Mouse (Mus musculus) MEL (cell line): ENCODE results near the gene Peli1. TPM values are rescaled to one million over a fixed set of nuclear protein-coding genes. Genes with fewer than 3 reads are reported as not detected.

ENCODE experiments used
- DNase-seq: peaks from one replicate; pipeline ENCODE4 v3.0.0; 2011; ENCODE audit warnings: low read depth, low spot score
- H3K27ac ChIP-seq: 2 replicates; pipeline ENCODE4 v1.5.1; 2012; ENCODE audit warnings: low read depth, mild to moderate bottlenecking, control low read depth, low read length, moderate library complexity; ENCODE audit not compliant: control insufficient read depth
- H3K27me3 ChIP-seq, 2 experiments: fragments of 150-350 bp in 1 of 2; sonication (generic) in 1 of 2; 2 replicates each; pipeline ENCODE4 v1.6.1; 2012; ENCODE audit warnings: low read length in 2 of 2, mild to moderate bottlenecking in 2 of 2, improper control_type of control experiment in 1 of 2, moderate library complexity in 1 of 2; ENCODE audit not compliant: insufficient read depth in 2 of 2, control insufficient read depth in 1 of 2
- H3K36me3 ChIP-seq, 2 experiments: 2 replicates each; pipeline ENCODE4 v1.6.1; 2012 to 2014; ENCODE audit warnings: low read length in 2 of 2, improper control_type of control experiment in 1 of 2, inconsistent platforms in 1 of 2, mild to moderate bottlenecking in 1 of 2; ENCODE audit not compliant: insufficient read depth in 2 of 2, control insufficient read depth in 1 of 2
- H3K4me1 ChIP-seq, 2 experiments: fragments of 150-350 bp in 1 of 2; sonication (generic) in 1 of 2; 2 replicates each; pipeline ENCODE4 v1.6.1; 2012; ENCODE audit warnings: low read length in 2 of 2, improper control_type of control experiment in 1 of 2, mild to moderate bottlenecking in 1 of 2; ENCODE audit not compliant: insufficient read depth in 2 of 2, control insufficient read depth in 1 of 2
- H3K4me3 ChIP-seq, 2 experiments: fragments of 150-350 bp in 1 of 2; sonication (generic) in 1 of 2; 2 replicates each; pipeline ENCODE4 v1.5.1; 2012; ENCODE audit warnings: low read depth in 2 of 2, low read length in 2 of 2, mild to moderate bottlenecking in 2 of 2, moderate library complexity in 2 of 2, control low read depth in 1 of 2, improper control_type of control experiment in 1 of 2; ENCODE audit not compliant: control insufficient read depth in 1 of 2, insufficient read depth in 1 of 2
- H3K79me2 ChIP-seq: 2 replicates; pipeline ENCODE4 v1.6.1; 2012; ENCODE audit warnings: mild to moderate bottlenecking, low read length, moderate library complexity; ENCODE audit not compliant: control insufficient read depth, poor library complexity, insufficient read depth
- H3K9ac ChIP-seq: 2 replicates; pipeline ENCODE4 v1.6.1; 2012; ENCODE audit warnings: low read depth, mild to moderate bottlenecking, control low read depth, low read length, moderate library complexity; ENCODE audit not compliant: control insufficient read depth, poor library complexity, severe bottlenecking
- H3K9me3 ChIP-seq: fragments of 150-350 bp; sonication (generic); replicated peaks from 2 replicates; pipeline ENCODE4 v1.6.1; 2012; ENCODE audit warnings: mild to moderate bottlenecking, low read length, improper control_type of control experiment, moderate library complexity; ENCODE audit not compliant: insufficient read depth
- CHD1 ChIP-seq: IDR thresholded peaks from 2 replicates; pipeline ENCODE4 v1.6.1; 2012; ENCODE audit warnings: low read depth, mild to moderate bottlenecking, inconsistent platforms, low read length, improper control_type of control experiment
- CTCF ChIP-seq, 3 experiments: IDR thresholded peaks in 2 of 3; conservative IDR thresholded peaks in 1 of 3; 2 replicates each; pipeline ENCODE4 v1.5.1; 2011 to 2012; ENCODE audit warnings: low read length in 3 of 3, low read depth in 2 of 3, mild to moderate bottlenecking in 2 of 3, improper control_type of control experiment in 1 of 3, inconsistent platforms in 1 of 3, mixed read lengths in 1 of 3, moderate library complexity in 1 of 3; ENCODE audit not compliant: control insufficient read depth in 1 of 3, insufficient read depth in 1 of 3, poor library complexity in 1 of 3, severe bottlenecking in 1 of 3
- ELF1 ChIP-seq: IDR thresholded peaks from 2 replicates; pipeline ENCODE4 v1.6.1; 2014; ENCODE audit warnings: low read depth, mild to moderate bottlenecking, inconsistent platforms, low read length, improper control_type of control experiment, moderate library complexity
- GATA1 ChIP-seq: IDR thresholded peaks from 2 replicates; pipeline ENCODE4 v1.6.1; 2011; ENCODE audit warnings: low read depth, low read length, improper control_type of control experiment
- HCFC1 ChIP-seq: IDR thresholded peaks from 2 replicates; pipeline ENCODE4 v1.6.1; 2012; ENCODE audit warnings: low read depth, mild to moderate bottlenecking, inconsistent platforms, low read length, improper control_type of control experiment, moderate library complexity
- MYB ChIP-seq: IDR thresholded peaks from 2 replicates; pipeline ENCODE4 v1.6.1; 2011; ENCODE audit warnings: mild to moderate bottlenecking, low read depth, low read length, improper control_type of control experiment
- MYC ChIP-seq: IDR thresholded peaks from 2 replicates; pipeline ENCODE4 v1.6.1; 2011; ENCODE audit warnings: low read depth, mild to moderate bottlenecking, low read length, improper control_type of control experiment, moderate library complexity
- NELFE ChIP-seq: IDR thresholded peaks from 2 replicates; pipeline ENCODE4 v1.6.1; 2011; ENCODE audit warnings: low read depth, low read length, improper control_type of control experiment
- NRF1 ChIP-seq: IDR thresholded peaks from 2 replicates; pipeline ENCODE4 v1.6.1; 2014; ENCODE audit warnings: low read depth, mild to moderate bottlenecking, inconsistent platforms, low read length, improper control_type of control experiment, moderate library complexity; ENCODE audit not compliant: poor library complexity, insufficient read depth, severe bottlenecking
- POLR2A ChIP-seq, 2 experiments: IDR thresholded peaks; 2 replicates each; pipeline ENCODE4 v1.6.1; 2011 to 2012; ENCODE audit warnings: low read length in 2 of 2, mild to moderate bottlenecking in 2 of 2, control low read depth in 1 of 2, improper control_type of control experiment in 1 of 2, low read depth in 1 of 2, moderate library complexity in 1 of 2; ENCODE audit not compliant: control insufficient read depth in 1 of 2, insufficient read depth in 1 of 2, poor library complexity in 1 of 2
- RAD21 ChIP-seq: IDR thresholded peaks from 2 replicates; pipeline ENCODE4 v1.6.1; 2011; ENCODE audit warnings: mild to moderate bottlenecking, low read depth, low read length, improper control_type of control experiment
- TCF12 ChIP-seq: IDR thresholded peaks from 2 replicates; pipeline ENCODE4 v1.6.1; 2014; ENCODE audit warnings: low read depth, mild to moderate bottlenecking, inconsistent platforms, low read length, improper control_type of control experiment, moderate library complexity
- USF1 ChIP-seq: IDR thresholded peaks from 2 replicates; pipeline ENCODE4 v1.6.1; 2014; ENCODE audit warnings: low read depth, mild to moderate bottlenecking, inconsistent platforms, low read length, improper control_type of control experiment, moderate library complexity
- USF2 ChIP-seq, 2 experiments: IDR thresholded peaks; 2 replicates each; pipeline ENCODE4 v1.6.1; 2011 to 2012; ENCODE audit warnings: improper control_type of control experiment in 2 of 2, low read length in 2 of 2, borderline replicate concordance in 1 of 2, inconsistent platforms in 1 of 2, low read depth in 1 of 2, mild to moderate bottlenecking in 1 of 2; ENCODE audit not compliant: insufficient read depth in 1 of 2
- ZKSCAN1 ChIP-seq: IDR thresholded peaks from 2 replicates; pipeline ENCODE4 v1.6.1; 2012; ENCODE audit warnings: low read depth, mild to moderate bottlenecking, inconsistent platforms, low read length, improper control_type of control experiment, moderate library complexity
- ZMIZ1 ChIP-seq: IDR thresholded peaks from 2 replicates; pipeline ENCODE4 v1.6.1; 2012; ENCODE audit warnings: low read depth, mild to moderate bottlenecking, inconsistent platforms, low read length, improper control_type of control experiment, moderate library complexity
- polyA plus RNA-seq, 2 experiments: library from polyadenylated mRNA; stranded (reverse) in 1 of 2; unstranded in 1 of 2; fragments of >175 nt in 1 of 2; fragments of >200 nt in 1 of 2; gene quantifications; 2 replicates each; pipeline versions ENCODE4 v1.2.1 to v1.2.4; 2012; ENCODE audit warnings: low replicate concordance in 2 of 2, low read depth in 1 of 2; ENCODE audit not compliant: insufficient read length in 2 of 2, insufficient read depth in 1 of 2, missing spikeins in 1 of 2
- total RNA-seq: library from RNA; depleted of rRNA; stranded (reverse); fragments of 300-350 nt; gene quantifications from 2 replicates; pipeline ENCODE4 v1.2.3, GENCODE M21; 2012

The Peli1 gene
- total and polyA plus RNA-seq, 3 experiments, result 7.5 to 11.6 TPM; not detected in 1

- Histone ChIP-seq H3K4me3 (no peak overlapping the region), H3K9ac (no peak overlapping the region), H3K27ac (no peak overlapping the region), H3K9me3 (no peaks in the 10 kb centered on the region), H3K27me3 (no peaks in the 10 kb centered on the region), H3K79me2 (no peaks in the 10 kb centered on the region), H3K4me1 (no peaks in the 10 kb centered on the region; a peak in 1 of 4 replicates), H3K36me3 (peaks cover 4 to 13% of the 10 kb centered on the region in 2 experiments; a peak in 3 of 4 replicates)
- DNase-seq, result no peak
- TF ChIP-seq NELFE (no peak), GATA1 (peak; percentile 8; the same call in 1 of the 2 replicates)
Measured at GRCm38 (mm10) chr11:21141755-21142154, 50.7 kb downstream of the Peli1 start.

DNA sequence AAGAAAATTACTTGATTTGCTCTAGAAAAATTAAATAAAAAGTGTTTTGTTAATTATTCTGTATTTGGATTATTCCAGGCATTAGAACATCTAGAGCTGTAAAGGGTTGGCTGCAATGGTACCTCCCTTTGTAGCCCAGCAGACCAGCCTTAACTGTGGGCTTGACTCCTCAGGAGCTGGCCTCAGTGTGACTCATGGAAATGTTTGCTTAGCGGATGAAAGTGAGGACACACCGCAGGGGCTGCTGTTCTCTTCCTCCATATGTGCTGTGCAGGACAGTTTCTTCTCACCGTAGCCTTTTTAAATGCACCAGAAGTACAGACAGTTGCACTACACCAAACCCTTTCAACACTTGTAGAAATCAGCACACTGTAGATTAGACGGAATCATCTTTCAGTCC, 58.4 kb downstream of the Peli1 start:
- Histone ChIP-seq H3K4me1 (no peaks in the 10 kb centered on the region), H3K27me3 (no peaks in the 10 kb centered on the region), H3K36me3 (peaks cover 0 to 3% of the 10 kb centered on the region in 2 experiments; a peak in 2 of 4 replicates), H3K27ac (no peak overlapping the region), H3K9ac (no peak overlapping the region), H3K79me2 (no peaks in the 10 kb centered on the region)
- TF ChIP-seq MYB, result no peak
- TF ChIP-seq RAD21, result no peak
- TF ChIP-seq USF2 (IDR thresholded peaks at IDR 0.05; ENCODE audit: borderline replicate concordance in 1 of 2, insufficient read depth in 1 of 2, low read depth in 1 of 2, low read length in 2 of 2), result no peak
- no peak for TF ChIP-seq NRF1
- no peak for TF ChIP-seq ELF1
- TF ChIP-seq ZKSCAN1, result no peak
- TF ChIP-seq CTCF (IDR thresholded peaks at IDR 0.05 in 2 of 3, conservative IDR thresholded peaks at IDR 0.05 in 1 of 3; ENCODE audit: control insufficient read depth in 1 of 3, insufficient read depth in 1 of 3, low read depth in 2 of 3, low read length in 3 of 3, poor library complexity in 1 of 3, severe bottlenecking in 1 of 3), result no peak
- no peak for TF ChIP-seq HCFC1
- no peak for TF ChIP-seq TCF12
- TF ChIP-seq POLR2A (IDR thresholded peaks at IDR 0.05; ENCODE audit: control insufficient read depth in 1 of 2, insufficient read depth in 1 of 2, low read depth in 1 of 2, low read length in 2 of 2, poor library complexity in 1 of 2), result no peak
- TF ChIP-seq CHD1, result no peak
- no peak for TF ChIP-seq GATA1
- TF ChIP-seq NELFE, result no peak
- no peak for TF ChIP-seq ZMIZ1
- no peak for TF ChIP-seq MYC
- TF ChIP-seq USF1, result no peak
- TF ChIP-seq, all 39 proteins: peak for 0
- DNase-seq, result no peak
- no peak overlapping the region for H3K4me3 ChIP-seq
- no peaks in the 10 kb centered on the region for H3K9me3 ChIP-seq
